8 mouse cellular contexts compared by ENCODE assay signal in the genomic region with DNA sequence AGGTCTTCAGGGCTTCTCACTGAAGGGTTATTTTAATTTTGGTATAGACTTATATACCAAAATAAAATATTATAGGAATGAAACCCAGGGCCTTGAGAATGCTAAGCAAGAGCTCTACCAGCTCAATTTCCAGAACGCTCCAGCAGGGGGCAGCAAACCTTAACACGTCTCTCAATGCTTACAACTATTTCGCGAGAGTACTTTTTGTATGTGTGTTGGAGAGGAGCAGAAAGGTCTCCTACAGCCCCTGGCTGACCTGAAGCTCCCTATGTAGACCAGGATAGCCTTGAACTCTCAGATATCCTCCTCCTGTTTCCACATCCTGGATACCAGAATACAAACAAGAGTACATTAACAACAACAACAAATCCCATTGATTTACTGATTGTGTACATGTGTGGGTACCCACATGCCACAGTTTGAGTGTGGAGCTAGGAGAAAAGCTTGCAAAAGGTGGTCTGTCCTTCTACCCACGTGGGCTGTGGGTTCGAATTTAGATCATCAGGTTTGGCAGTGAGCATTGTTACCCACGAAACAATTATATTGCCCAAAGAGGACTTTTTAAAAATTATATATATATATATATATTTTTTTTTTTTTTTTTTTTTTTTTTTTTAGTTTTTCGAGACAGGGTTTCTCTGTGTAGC. TPM values are rescaled to one million over a fixed set of nuclear protein-coding genes. Genes with fewer than 3 reads are reported as not detected.
DNase-seq lines count a peak whose midpoint lies in the region; ATAC-seq and TF ChIP-seq lines count a peak whose summit lies in the region.

No protein-coding gene starts in this region.

- no peak overlapping the region for H3K9ac ChIP-seq in forebrain, postnatal 0 days
- H3K9ac ChIP-seq in forebrain, embryonic 12.5 days, result no peak overlapping the region
- no peak overlapping the region for H3K9ac ChIP-seq in stomach, postnatal 0 days (ENCODE audit: low read length)

- H3K27ac ChIP-seq in forebrain, postnatal 0 days (ENCODE audit: low read depth, low read length), result no peak overlapping the region
- H3K27ac ChIP-seq in forebrain, embryonic 12.5 days, result no peak overlapping the region
- no peak overlapping the region for H3K27ac ChIP-seq in stomach, postnatal 0 days (replicated peaks)

- intact Hi-C loops in gastrocnemius, postnatal 36 days (cut with DNase I), result no loop called here

- H3K9me3 ChIP-seq in forebrain, postnatal 0 days (ENCODE audit: low read length), result no peaks in the 10 kb centered on the region
- H3K9me3 ChIP-seq in forebrain, embryonic 12.5 days, result no peaks in the 10 kb centered on the region
- H3K9me3 ChIP-seq in G1E (replicated peaks), result 0 out of 2 replicates have a peak, but pooled peaks cover 2% of the 10 kb centered on the region
- no peaks in the 10 kb centered on the region for H3K9me3 ChIP-seq in stomach, postnatal 0 days (ENCODE audit: control insufficient read depth, low read length)

- no peak for TF ChIP-seq EP300 in stomach, postnatal 0 days (optimal IDR thresholded peaks at IDR 0.05)

- H3K4me1 ChIP-seq in forebrain, postnatal 0 days (ENCODE audit: insufficient read depth), result no peaks in the 10 kb centered on the region
- peaks cover 10% of the 10 kb centered on the region for H3K4me1 ChIP-seq in forebrain, embryonic 12.5 days
- peaks cover 3% of the 10 kb centered on the region; the same call in 1 of the 2 replicates for H3K4me1 ChIP-seq in G1E (ENCODE audit: insufficient read depth, low read depth, low read length)
- no peaks in the 10 kb centered on the region for H3K4me1 ChIP-seq in stomach, postnatal 0 days (replicated peaks; ENCODE audit: control insufficient read depth, insufficient read depth)

- DNase-seq in forebrain, postnatal 0 days, result peak; percentile 90
- no peak for DNase-seq in G1E (ENCODE audit: low spot score)
- peak; percentile 27 for DNase-seq in cerebellum, adult 11-12 months
- peak; percentile 64 to 71 for DNase-seq in gastrocnemius, postnatal 36 days
- peak; percentile 74 to 97 for DNase-seq in layer of hippocampus, postnatal 25 days (ENCODE audit: extremely low spot score in 1 of 2, low spot score in 1 of 2)
- peak; percentile 86 for DNase-seq in stomach, postnatal 0 days (ENCODE audit: low spot score)

- no peaks in the 10 kb centered on the region for H3K36me3 ChIP-seq in forebrain, postnatal 0 days (ENCODE audit: insufficient read depth)
- H3K36me3 ChIP-seq in forebrain, embryonic 12.5 days (replicated peaks), result no peaks in the 10 kb centered on the region
- peaks cover 3% of the 10 kb centered on the region for H3K36me3 ChIP-seq in G1E (replicated peaks)
- H3K36me3 ChIP-seq in stomach, postnatal 0 days (ENCODE audit: control insufficient read depth, insufficient read depth, low read length), result no peaks in the 10 kb centered on the region

- H3K4me2 ChIP-seq in forebrain, postnatal 0 days (ENCODE audit: low read depth), result no peak overlapping the region
- H3K4me2 ChIP-seq in forebrain, embryonic 12.5 days, result no peak overlapping the region
- no peak overlapping the region for H3K4me2 ChIP-seq in stomach, postnatal 0 days (replicated peaks; ENCODE audit: low read depth)

- no peak for ATAC-seq in forebrain, postnatal 0 days
- ATAC-seq in forebrain, embryonic 12.5 days (ENCODE audit: low FRiP score), result no peak
- no peak for ATAC-seq in G1E (ENCODE audit: extremely low read depth, insufficient number of reproducible peaks, low FRiP score, poor library complexity, severe bottlenecking)
- peak; percentile 69 for ATAC-seq in megakaryocyte progenitor cell, adult 5-6 weeks (replicated peaks; ENCODE audit: poor library complexity)
- no peak for ATAC-seq in stomach, postnatal 0 days (ENCODE audit: low FRiP score, low TSS enrichment)

- WGBS in forebrain, postnatal 0 days, result 19% methylated on average over 7 of the region's 8 CpGs
- 20% methylated on average over 7 of the region's 8 CpGs for WGBS in forebrain, embryonic 12.5 days
- 20% methylated on average over 7 of the region's 8 CpGs for WGBS in stomach, postnatal 0 days

- no peaks in the 10 kb centered on the region for H3K27me3 ChIP-seq in forebrain, postnatal 0 days (ENCODE audit: insufficient read depth, low read length)
- peaks cover 3% of the 10 kb centered on the region; the same call in 1 of the 2 replicates for H3K27me3 ChIP-seq in forebrain, embryonic 12.5 days
- H3K27me3 ChIP-seq in G1E (ENCODE audit: insufficient read depth, low read length), result peaks cover 2% of the 10 kb centered on the region; the same call in 1 of the 2 replicates
- no peaks in the 10 kb centered on the region for H3K27me3 ChIP-seq in stomach, postnatal 0 days (ENCODE audit: control insufficient read depth, insufficient read depth, low read length)

- H3K4me3 ChIP-seq in forebrain, postnatal 0 days (ENCODE audit: low read depth, low read length), result no peak overlapping the region
- H3K4me3 ChIP-seq in forebrain, embryonic 12.5 days (replicated peaks), result no peak overlapping the region
- no peak overlapping the region for H3K4me3 ChIP-seq in G1E (ENCODE audit: low read depth, low read length)
- no peak overlapping the region for H3K4me3 ChIP-seq in stomach, postnatal 0 days (ENCODE audit: low read depth, low read length)

- TF ChIP-seq CTCF in forebrain, postnatal 0 days (IDR thresholded peaks at IDR 0.05; ENCODE audit: low read depth), result peak; percentile 78
- peak; percentile 67 for TF ChIP-seq CTCF in G1E (IDR thresholded peaks at IDR 0.05; ENCODE audit: low read depth, low read length)
- peak; percentile 83 for TF ChIP-seq CTCF in stomach, postnatal 0 days (IDR thresholded peaks at IDR 0.05; ENCODE audit: low read depth)

RNA-seq across cellular contexts. Expression of a gene that starts 4.9 kb away (rescaled TPM):
- 22.1 and 24.9 TPM in 2 replicates for total RNA-seq in forebrain, postnatal 0 days (2014; rRNA removed)
- polyA plus RNA-seq in forebrain, postnatal 0 days (2015; fragmentation: Nextera tagmentation; extraction: Ambion mirVana), result 16.4 and 18.8 TPM in 2 replicates
- 107 and 111 TPM in 2 replicates for polyA plus RNA-seq in forebrain, embryonic 12.5 days (2016; fragmentation: Nextera tagmentation; extraction: Ambion mirVana)
- total RNA-seq in G1E (2014; fragmentation: Nextera tagmentation) (856 and 1,023 TPM in 2 replicates), G1E (2017) (252 and 273 TPM in 2 replicates)
- 47.1 and 72.7 TPM in 2 replicates for polyA plus RNA-seq in G1E (2012)
- total RNA-seq in gastrocnemius, postnatal 36 days (2021), result 1 to 10 TPM; 8.2 to 9.4 TPM
- total RNA-seq in layer of hippocampus, postnatal 25 days (2021), result 10 to 100 TPM; 62.5 to 77.9 TPM
- 187 and 190 TPM in 2 replicates for total RNA-seq in megakaryocyte progenitor cell, adult 5-6 weeks (2015)
- 79.3 and 105 TPM in 2 replicates for total RNA-seq in megakaryocyte progenitor cell, adult 5-6 weeks (2017)
- polyA plus RNA-seq in stomach, postnatal 0 days (2015; fragmentation: Nextera tagmentation; extraction: Ambion mirVana), result 145 and 159 TPM in 2 replicates

RNA-seq across cellular contexts. Expression of a gene that starts 30.2 kb away (rescaled TPM):
- 1.7 and 2.3 TPM in 2 replicates for total RNA-seq in forebrain, postnatal 0 days (2014; rRNA removed)
- 2.3 and 2.4 TPM in 2 replicates for polyA plus RNA-seq in forebrain, postnatal 0 days (2015; fragmentation: Nextera tagmentation; extraction: Ambion mirVana)
- polyA plus RNA-seq in forebrain, embryonic 12.5 days (2016; fragmentation: Nextera tagmentation; extraction: Ambion mirVana), result 0.73 and 1.4 TPM in 2 replicates
- total RNA-seq in G1E (2014; fragmentation: Nextera tagmentation) (not detected in 2 replicates), G1E (2017) (not detected in 2 replicates)
- not detected in 2 replicates for polyA plus RNA-seq in G1E (2012)
- 1 to 10 TPM in 1 of 2 experiments, under 1 TPM in 1; 0.42 to 1.2 TPM for total RNA-seq in gastrocnemius, postnatal 36 days (2021)
- total RNA-seq in layer of hippocampus, postnatal 25 days (2021), result 1 to 10 TPM; 1.2 to 1.4 TPM
- total RNA-seq in megakaryocyte progenitor cell, adult 5-6 weeks (2015), result 0.07 TPM in 1 of 2 replicates, not detected in the other
- not detected in 2 replicates for total RNA-seq in megakaryocyte progenitor cell, adult 5-6 weeks (2017)
- polyA plus RNA-seq in stomach, postnatal 0 days (2015; fragmentation: Nextera tagmentation; extraction: Ambion mirVana), result 25.7 and 28.6 TPM in 2 replicates

RNA-seq across cellular contexts. Expression of a gene that starts 49.6 kb away (rescaled TPM):
- total RNA-seq in forebrain, postnatal 0 days (2014; rRNA removed), result 1.5 and 3.9 TPM in 2 replicates
- polyA plus RNA-seq in forebrain, postnatal 0 days (2015; fragmentation: Nextera tagmentation; extraction: Ambion mirVana), result 2.7 and 3.1 TPM in 2 replicates
- polyA plus RNA-seq in forebrain, embryonic 12.5 days (2016; fragmentation: Nextera tagmentation; extraction: Ambion mirVana), result 41.6 and 48.3 TPM in 2 replicates
- total RNA-seq in G1E (2014; fragmentation: Nextera tagmentation) (58.2 and 59.0 TPM in 2 replicates), G1E (2017) (22.3 and 22.8 TPM in 2 replicates)
- 71.0 and 73.9 TPM in 2 replicates for polyA plus RNA-seq in G1E (2012)
- under 1 TPM; 0.62 to 0.69 TPM for total RNA-seq in gastrocnemius, postnatal 36 days (2021)
- total RNA-seq in layer of hippocampus, postnatal 25 days (2021), result under 1 TPM; 0.63 to 0.69 TPM
- total RNA-seq in megakaryocyte progenitor cell, adult 5-6 weeks (2015), result 28.0 and 30.5 TPM in 2 replicates
- total RNA-seq in megakaryocyte progenitor cell, adult 5-6 weeks (2017), result 19.8 and 25.7 TPM in 2 replicates
- 5.1 and 7.1 TPM in 2 replicates for polyA plus RNA-seq in stomach, postnatal 0 days (2015; fragmentation: Nextera tagmentation; extraction: Ambion mirVana)
